Mouse (Mus musculus): ENCODE measurements at regions not wholly inside any gene's neighbourhood (a gene's known extent, or its start where the extent isn't known, plus 50 kb on each side); places are given as distances from the start of the nearest gene placed in this dataset.

DNA sequence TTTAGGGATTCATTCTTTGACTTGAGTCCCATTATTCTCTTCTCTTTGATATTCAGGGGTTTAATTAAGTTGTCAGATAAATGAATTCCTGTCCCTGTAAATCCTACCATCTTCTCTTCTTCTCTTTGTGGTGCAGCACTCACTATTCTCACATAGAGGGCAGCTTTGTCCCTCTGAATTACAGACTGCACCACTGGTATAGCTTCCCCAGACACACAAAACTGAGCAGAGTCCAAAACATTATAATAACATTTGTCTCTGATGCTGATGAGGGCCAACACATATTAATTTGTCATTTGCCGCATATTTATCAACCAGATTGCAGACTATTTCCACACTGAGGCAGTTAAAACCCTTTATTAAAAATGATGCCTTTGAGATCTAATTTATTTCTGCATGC lies 1244.9 kb upstream of the Slc10a2 start:
- no peak for TF ChIP-seq CTCF (IDR thresholded peaks at IDR 0.05; ENCODE audit: low read depth, low read length)
- TF ChIP-seq POLR2A (IDR thresholded peaks at IDR 0.05; ENCODE audit: extremely low read depth, insufficient read depth, low read length): no peak

Measured in liver, adult 2 months (tissue).